Mouse (Mus musculus) neural tube, embryonic 15.5 days (tissue): Measurements from ENCODE around the gene Lgals12. TPM values are rescaled to one million over a fixed set of nuclear protein-coding genes. Genes with fewer than 3 reads are reported as not detected.

Experiments used
- ATAC-seq: fragments of 200-750 bp; cut with Nextera tagmentation; 2 replicates; pipeline ENCODE4 v1.8.0; 2017; ENCODE audit warnings: mild to moderate bottlenecking, moderate TSS enrichment, moderate library complexity; ENCODE audit not compliant: low FRiP score
- H3K27ac ChIP-seq: fragments of 300-500 bp; sonication (generic); replicated peaks from 2 replicates; pipeline ENCODE4 v1.5.1; 2015; ENCODE audit warnings: mild to moderate bottlenecking, inconsistent platforms
- H3K27me3 ChIP-seq: fragments of 300-500 bp; sonication (generic); replicated peaks from 2 replicates; pipeline ENCODE4 v1.6.1; 2015; ENCODE audit warnings: inconsistent platforms
- H3K36me3 ChIP-seq: fragments of 300-500 bp; sonication (generic); 2 replicates; pipeline ENCODE4 v1.6.1; 2015; ENCODE audit warnings: inconsistent platforms
- H3K4me1 ChIP-seq: fragments of 300-500 bp; sonication (generic); 2 replicates; pipeline ENCODE4 v1.6.1; 2015; ENCODE audit warnings: inconsistent platforms
- H3K4me2 ChIP-seq: fragments of 300-500 bp; sonication (generic); 2 replicates; pipeline ENCODE4 v1.6.1; 2015; ENCODE audit warnings: inconsistent platforms, mild to moderate bottlenecking, moderate library complexity
- H3K4me3 ChIP-seq: fragments of 300-500 bp; sonication (generic); replicated peaks from 2 replicates; pipeline ENCODE4 v1.5.1; 2015; ENCODE audit warnings: mild to moderate bottlenecking, inconsistent platforms
- H3K9ac ChIP-seq: fragments of 300-500 bp; sonication (generic); replicated peaks from 2 replicates; pipeline ENCODE4 v1.6.1; 2015; ENCODE audit warnings: mild to moderate bottlenecking, inconsistent platforms
- H3K9me3 ChIP-seq: fragments of 300-500 bp; sonication (generic); replicated peaks from 2 replicates; pipeline ENCODE4 v1.6.1; 2016; ENCODE audit warnings: inconsistent platforms
- WGBS: fragments of 180-500 bp; shearing (Covaris S2); methylation state at CpG from one replicate; pipeline ENCODE4 v1.1.7; 2015; ENCODE audit warnings: mixed read lengths; 5-methylcytosine and 5-hydroxymethylcytosine counted together
- polyA plus RNA-seq: library from polyadenylated mRNA; unstranded; fragments of >200 nt; fragmentation: Nextera tagmentation; extraction: Ambion mirVana; gene quantifications from 2 replicates; pipeline ENCODE4 v1.2.1, GENCODE M21; 2015

The Lgals12 gene
- polyA plus RNA-seq, 1 experiment from 2014 or later = 0.15 TPM

DNA sequence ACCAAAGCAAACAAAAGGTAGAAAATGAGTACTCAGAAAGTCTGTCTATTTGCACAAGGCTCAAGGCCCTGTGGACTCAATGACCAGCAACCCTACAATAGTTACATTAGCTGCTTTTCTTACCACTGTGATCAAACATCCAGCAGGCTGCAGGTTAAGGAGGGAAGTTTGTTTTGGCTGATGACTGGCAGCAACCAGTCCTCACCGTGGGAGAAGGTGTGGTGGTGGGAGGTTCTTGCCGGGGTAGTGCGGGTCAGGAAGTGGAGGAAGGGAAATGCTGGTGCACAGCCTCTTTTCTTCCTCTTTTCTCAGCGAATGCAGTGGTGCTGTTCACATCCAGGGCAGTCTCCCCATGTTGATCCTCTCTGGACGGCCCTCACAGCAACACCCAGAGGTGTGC, 26.0 kb downstream of the Lgals12 start:
- H3K9ac ChIP-seq = no peak overlapping the region
- no peak for ATAC-seq
- no peaks in the 10 kb centered on the region for H3K27me3 ChIP-seq
- H3K27ac ChIP-seq = no peak overlapping the region
- no peaks in the 10 kb centered on the region for H3K4me1 ChIP-seq
- H3K36me3 ChIP-seq = no peaks in the 10 kb centered on the region
- 73% methylated on average over 5 of the region's 5 CpGs for WGBS
- no peak overlapping the region for H3K4me2 ChIP-seq
- no peaks in the 10 kb centered on the region for H3K9me3 ChIP-seq
- H3K4me3 ChIP-seq = no peak overlapping the region

DNA sequence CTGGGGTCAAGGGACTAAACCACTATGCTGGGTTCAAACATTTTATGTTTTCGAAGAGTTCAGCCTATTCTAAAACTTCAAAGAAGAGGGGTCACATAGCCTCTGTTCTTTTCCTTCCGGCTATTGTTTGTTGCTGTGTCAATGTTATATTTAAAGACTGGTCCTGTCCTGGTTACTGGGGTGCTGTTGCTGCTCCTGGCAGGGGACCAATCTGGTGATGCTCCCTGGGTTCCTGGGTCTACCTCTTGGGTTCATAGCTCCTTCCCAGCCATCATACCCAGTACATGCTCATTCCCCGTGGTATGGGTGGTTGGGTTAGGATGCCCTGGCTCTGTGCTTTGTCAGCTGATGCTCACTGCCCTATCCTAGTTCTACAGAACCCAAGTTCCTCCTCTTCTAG, 29.3 kb downstream of the Lgals12 start:
- no peak overlapping the region for H3K9ac ChIP-seq
- H3K9me3 ChIP-seq = no peaks in the 10 kb centered on the region
- no peak overlapping the region for H3K27ac ChIP-seq
- H3K27me3 ChIP-seq = no peaks in the 10 kb centered on the region
- H3K4me1 ChIP-seq = no peaks in the 10 kb centered on the region
- no peaks in the 10 kb centered on the region for H3K36me3 ChIP-seq
- WGBS = 92% methylated on average over 3 of the region's 3 CpGs
- no peak for ATAC-seq
- H3K4me3 ChIP-seq = no peak overlapping the region
- H3K4me2 ChIP-seq = no peak overlapping the region

GRCm38 (mm10) chr19:7576180-7576579, 30.8 kb downstream of the Lgals12 start:
- H3K4me3 ChIP-seq = no peak overlapping the region
- ATAC-seq = no peak
- H3K36me3 ChIP-seq = no peaks in the 10 kb centered on the region
- H3K4me2 ChIP-seq = no peak overlapping the region
- H3K4me1 ChIP-seq = no peaks in the 10 kb centered on the region
- no peaks in the 10 kb centered on the region for H3K9me3 ChIP-seq
- H3K27me3 ChIP-seq = no peaks in the 10 kb centered on the region
- no peak overlapping the region for H3K27ac ChIP-seq
- H3K9ac ChIP-seq = no peak overlapping the region
- 96% methylated on average over 1 of the region's 1 CpGs for WGBS

- no peak overlapping the region for H3K4me3 ChIP-seq
These were observed 37.3 kb downstream of the Lgals12 start for GRCm38 (mm10) chr19:7569650-7570049.

DNA sequence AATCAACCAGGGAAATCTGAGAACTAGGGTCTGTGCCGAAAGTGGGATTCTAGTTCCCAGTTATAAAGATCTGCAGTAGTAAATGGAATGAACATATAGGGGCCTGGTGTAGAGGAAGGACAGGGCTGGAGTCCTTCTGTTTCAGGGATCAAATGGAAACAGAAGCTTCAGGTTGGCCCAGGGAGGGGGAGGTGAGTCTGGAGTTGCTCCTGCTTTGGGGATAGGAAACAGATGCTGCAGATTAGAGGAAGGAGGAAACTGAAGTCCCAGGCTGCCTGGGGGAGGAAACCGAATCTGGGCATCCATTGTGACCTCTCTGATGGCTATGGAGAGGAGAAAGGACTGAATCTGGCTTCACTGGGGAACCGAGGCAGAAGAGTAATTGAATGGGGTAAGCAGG, 38.6 kb downstream of the Lgals12 start:
- no peak overlapping the region for H3K4me3 ChIP-seq
- no peak overlapping the region for H3K4me2 ChIP-seq
- no peaks in the 10 kb centered on the region for H3K27me3 ChIP-seq
- no peak overlapping the region for H3K27ac ChIP-seq
- H3K36me3 ChIP-seq = no peaks in the 10 kb centered on the region
- no peaks in the 10 kb centered on the region for H3K9me3 ChIP-seq
- H3K9ac ChIP-seq = no peak overlapping the region
- ATAC-seq = no peak
- WGBS = 71% methylated on average over 3 of the region's 3 CpGs
- H3K4me1 ChIP-seq = no peaks in the 10 kb centered on the region

More at GRCm38 (mm10) chr19:7569650-7570049, 37.3 kb downstream of the Lgals12 start:
- Histone ChIP-seq H3K4me1 (no peaks in the 10 kb centered on the region), H3K9ac (no peak overlapping the region), H3K36me3 (no peaks in the 10 kb centered on the region), H3K27ac (no peak overlapping the region), H3K27me3 (no peaks in the 10 kb centered on the region), H3K4me2 (no peak overlapping the region), H3K9me3 (no peaks in the 10 kb centered on the region)
- ATAC-seq = no peak
- WGBS = 85% methylated on average over 5 of the region's 5 CpGs

GRCm38 (mm10) chr19:7566826-7567225, 40.2 kb downstream of the Lgals12 start:
- no peak for ATAC-seq
- Histone ChIP-seq H3K9me3 (no peaks in the 10 kb centered on the region), H3K27me3 (no peaks in the 10 kb centered on the region), H3K4me2 (no peak overlapping the region), H3K4me1 (no peaks in the 10 kb centered on the region), H3K9ac (no peak overlapping the region), H3K27ac (no peak overlapping the region), H3K36me3 (no peaks in the 10 kb centered on the region), H3K4me3 (no peak overlapping the region)
- 68% methylated on average over 3 of the region's 3 CpGs for WGBS

DNA sequence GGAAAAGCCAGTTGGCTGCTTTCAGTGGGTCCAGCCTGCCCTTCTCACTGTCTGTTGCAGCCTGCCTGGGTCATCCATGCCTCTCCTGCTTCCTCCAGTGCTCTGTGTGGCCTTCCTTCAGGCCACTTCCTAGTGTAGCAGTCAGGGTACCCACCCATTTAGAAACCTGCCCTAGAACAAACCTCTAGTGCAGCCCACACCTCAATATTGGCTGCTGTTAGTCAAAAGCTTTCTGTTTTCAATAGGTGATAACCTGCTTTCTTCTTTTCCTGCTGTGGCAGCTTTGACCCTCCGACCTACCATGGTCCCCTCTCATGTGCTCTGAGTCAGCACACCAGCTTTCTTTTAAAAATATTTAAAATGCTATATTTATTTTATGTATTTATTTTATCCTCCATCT, 42.5 kb downstream of the Lgals12 start:
- Histone ChIP-seq H3K27ac (no peak overlapping the region), H3K9me3 (no peaks in the 10 kb centered on the region), H3K9ac (no peak overlapping the region), H3K4me2 (no peak overlapping the region), H3K27me3 (no peaks in the 10 kb centered on the region), H3K4me3 (no peak overlapping the region), H3K4me1 (no peaks in the 10 kb centered on the region), H3K36me3 (no peaks in the 10 kb centered on the region)
- ATAC-seq = no peak
- WGBS = 86% methylated on average over 1 of the region's 1 CpGs

- 95% methylated on average over 2 of the region's 2 CpGs for WGBS
- H3K4me2 ChIP-seq = no peak overlapping the region
- no peaks in the 10 kb centered on the region for H3K9me3 ChIP-seq
- H3K9ac ChIP-seq = no peak overlapping the region
- H3K36me3 ChIP-seq = no peaks in the 10 kb centered on the region
- no peak overlapping the region for H3K27ac ChIP-seq
- H3K4me1 ChIP-seq = no peaks in the 10 kb centered on the region
- no peak overlapping the region for H3K4me3 ChIP-seq
- ATAC-seq = no peak
- no peaks in the 10 kb centered on the region for H3K27me3 ChIP-seq
These were observed 43.3 kb downstream of the Lgals12 start for GRCm38 (mm10) chr19:7563676-7564075.

DNA sequence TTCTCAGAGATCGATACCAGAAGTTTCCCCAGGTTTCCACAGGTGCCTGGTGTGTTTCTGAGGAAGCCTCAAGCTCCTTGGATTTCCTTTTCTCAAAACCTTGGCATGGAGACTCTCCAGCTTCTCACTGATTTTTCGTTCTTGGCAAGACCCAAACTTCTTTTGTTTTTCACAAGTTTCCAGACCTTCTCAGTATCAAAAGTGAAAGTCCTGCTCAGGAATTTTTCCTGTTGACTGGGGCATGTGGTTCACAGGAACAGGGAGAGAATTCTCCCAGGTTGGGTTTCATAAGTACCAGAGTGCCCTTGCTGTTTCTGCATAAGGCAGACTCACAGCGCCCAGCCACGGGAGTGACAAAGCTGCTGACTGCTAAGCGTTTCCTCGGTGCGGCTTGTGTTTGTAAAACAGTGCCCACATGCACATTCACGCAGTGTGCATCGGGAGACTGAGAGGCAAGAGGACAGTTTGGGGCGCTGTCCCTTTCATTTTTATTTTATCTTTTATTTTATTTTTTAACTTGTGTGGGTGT, 44.3 kb downstream of the Lgals12 start:
- WGBS = 83% methylated on average over 10 of the region's 10 CpGs
- Histone ChIP-seq H3K9ac (no peak overlapping the region), H3K27ac (no peak overlapping the region), H3K36me3 (no peaks in the 10 kb centered on the region), H3K4me3 (no peak overlapping the region), H3K4me2 (no peak overlapping the region), H3K4me1 (peaks cover 4% of the 10 kb centered on the region), H3K27me3 (0 out of 2 replicates have a peak, but pooled peaks cover 4% of the 10 kb centered on the region), H3K9me3 (no peaks in the 10 kb centered on the region)
- no peak for ATAC-seq

- no peak overlapping the region for H3K27ac ChIP-seq
- no peak for ATAC-seq
- H3K4me2 ChIP-seq = no peak overlapping the region
- no peak overlapping the region for H3K4me3 ChIP-seq
- H3K4me1 ChIP-seq = peaks cover 10% of the 10 kb centered on the region
- no peaks in the 10 kb centered on the region for H3K9me3 ChIP-seq
- H3K36me3 ChIP-seq = no peaks in the 10 kb centered on the region
- no peak overlapping the region for H3K9ac ChIP-seq
- 75% methylated on average over 3 of the region's 3 CpGs for WGBS
- H3K27me3 ChIP-seq = 0 out of 2 replicates have a peak, but pooled peaks cover 6% of the 10 kb centered on the region
These were observed 45.5 kb downstream of the Lgals12 start for GRCm38 (mm10) chr19:7561456-7561855.

GRCm38 (mm10) chr19:7559986-7560385, 47.0 kb downstream of the Lgals12 start:
- Histone ChIP-seq H3K4me1 (peaks cover 10% of the 10 kb centered on the region), H3K36me3 (no peaks in the 10 kb centered on the region), H3K27me3 (0 out of 2 replicates have a peak, but pooled peaks cover 6% of the 10 kb centered on the region), H3K4me2 (no peak overlapping the region), H3K9ac (no peak overlapping the region), H3K4me3 (no peak overlapping the region), H3K9me3 (no peaks in the 10 kb centered on the region), H3K27ac (no peak overlapping the region)
- WGBS = 87% methylated on average over 4 of the region's 4 CpGs
- ATAC-seq = no peak

DNA sequence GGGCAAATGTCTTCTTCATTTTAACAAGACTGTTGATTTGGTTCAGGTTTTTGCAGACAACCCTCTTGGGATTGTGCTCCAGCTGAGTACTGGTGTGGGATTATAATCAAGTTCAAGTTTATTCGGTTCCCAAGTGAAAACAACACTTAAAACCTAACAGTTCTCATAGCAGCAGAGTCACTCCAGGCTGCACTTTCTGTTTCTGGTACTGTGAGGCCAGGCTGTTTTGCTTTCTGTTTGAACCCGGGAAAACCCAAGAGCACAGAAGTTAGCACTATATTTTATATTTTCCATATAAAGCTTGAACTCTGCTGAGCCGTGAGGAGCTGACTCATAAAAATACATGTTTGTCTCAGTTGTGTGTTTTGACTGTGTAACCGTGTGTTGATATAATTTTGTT, 48.3 kb downstream of the Lgals12 start:
- Histone ChIP-seq H3K27me3 (0 out of 2 replicates have a peak, but pooled peaks cover 6% of the 10 kb centered on the region), H3K9ac (no peak overlapping the region), H3K4me2 (no peak overlapping the region), H3K4me3 (no peak overlapping the region), H3K36me3 (no peaks in the 10 kb centered on the region), H3K27ac (no peak overlapping the region), H3K4me1 (peaks cover 10% of the 10 kb centered on the region), H3K9me3 (no peaks in the 10 kb centered on the region)
- 84% methylated on average over 4 of the region's 4 CpGs for WGBS
- ATAC-seq = no peak
